Mouse (Mus musculus) midbrain, embryonic 15.5 days (tissue): Measurements from ENCODE around the gene Il27ra. TPM values are rescaled to one million over a fixed set of nuclear protein-coding genes. Genes with fewer than 3 reads are reported as not detected.

Source experiments
- ATAC-seq: fragments of 200-750 bp; cut with Nextera tagmentation; replicated peaks from 2 replicates; pipeline ENCODE4 v1.8.0; 2017; ENCODE audit warnings: moderate TSS enrichment
- H3K27ac ChIP-seq: fragments of 300-500 bp; sonication (generic); 2 replicates; pipeline ENCODE4 v1.5.1; 2015; ENCODE audit warnings: mild to moderate bottlenecking, inconsistent platforms
- H3K27me3 ChIP-seq: fragments of 300-500 bp; sonication (generic); replicated peaks from 2 replicates; pipeline ENCODE4 v1.6.1; 2015; ENCODE audit warnings: inconsistent platforms
- H3K36me3 ChIP-seq: fragments of 300-500 bp; sonication (generic); replicated peaks from 2 replicates; pipeline ENCODE4 v1.6.1; 2015; ENCODE audit warnings: inconsistent platforms
- H3K4me1 ChIP-seq: fragments of 300-500 bp; sonication (generic); 2 replicates; pipeline ENCODE4 v1.6.1; 2015; ENCODE audit warnings: inconsistent platforms
- H3K4me2 ChIP-seq: fragments of 300-500 bp; sonication (generic); 2 replicates; pipeline ENCODE4 v1.6.1; 2015; ENCODE audit warnings: inconsistent platforms, mild to moderate bottlenecking, moderate library complexity
- H3K4me3 ChIP-seq: fragments of 300-500 bp; sonication (generic); 2 replicates; pipeline ENCODE4 v1.5.1; 2015; ENCODE audit warnings: mild to moderate bottlenecking, inconsistent platforms
- H3K9ac ChIP-seq: fragments of 300-500 bp; sonication (generic); 2 replicates; pipeline ENCODE4 v1.6.1; 2015; ENCODE audit warnings: mild to moderate bottlenecking, inconsistent platforms
- H3K9me3 ChIP-seq: fragments of 300-500 bp; sonication (generic); 2 replicates; pipeline ENCODE4 v1.6.1; 2016; ENCODE audit warnings: inconsistent platforms
- WGBS: fragments of 180-500 bp; shearing (Covaris S2); methylation state at CpG from one replicate; pipeline ENCODE4 v1.1.7; 2015; ENCODE audit warnings: mixed read lengths; 5-methylcytosine and 5-hydroxymethylcytosine counted together
- polyA plus RNA-seq: library from polyadenylated mRNA; unstranded; fragments of >200 nt; fragmentation: Nextera tagmentation; extraction: Ambion mirVana; gene quantifications from 2 replicates; pipeline ENCODE4 v1.2.1, GENCODE M21; 2015

The Il27ra gene
- polyA plus RNA-seq, 1 experiment from 2014 or later: 0.58 TPM

DNA sequence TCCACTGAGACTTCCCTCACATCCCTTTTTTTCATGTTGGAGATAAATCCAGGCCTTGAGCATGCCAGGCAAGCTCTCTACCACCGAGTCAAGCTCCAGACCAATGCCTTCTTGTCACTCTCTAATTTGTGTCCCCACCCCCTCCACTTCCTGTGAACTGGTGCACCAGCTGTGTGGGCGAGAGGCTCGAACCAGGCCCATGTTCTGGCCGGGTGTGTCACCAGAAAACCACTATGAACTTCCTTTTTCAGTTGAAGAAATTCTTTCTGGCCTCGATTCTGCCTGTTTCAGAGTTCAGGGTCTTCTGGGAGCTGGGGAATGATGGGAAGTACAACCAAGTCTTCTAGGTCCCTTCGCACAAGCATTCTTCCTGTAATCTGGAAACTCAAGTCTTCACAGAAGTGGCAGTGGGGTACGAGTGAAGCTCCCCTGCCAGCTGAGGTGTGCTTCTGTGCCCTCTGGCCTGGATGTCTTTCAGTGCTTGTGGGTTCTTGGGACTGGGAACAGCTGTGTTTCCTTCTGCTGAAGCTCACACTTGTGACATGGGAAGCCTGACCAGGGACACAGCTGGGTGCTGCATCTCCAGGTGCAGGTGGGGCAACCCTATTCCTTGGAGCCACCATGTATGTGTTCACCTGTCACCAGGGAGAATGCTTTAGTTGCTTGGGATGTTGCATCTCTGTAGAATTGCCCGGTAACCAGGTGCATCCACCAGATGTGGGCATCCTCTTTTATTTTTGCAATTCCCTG, 21.6 kb upstream of the Il27ra start:
- WGBS: 75% methylated on average over 8 of the region's 8 CpGs
- no peak overlapping the region for H3K4me3 ChIP-seq
- no peak overlapping the region for H3K27ac ChIP-seq

DNA sequence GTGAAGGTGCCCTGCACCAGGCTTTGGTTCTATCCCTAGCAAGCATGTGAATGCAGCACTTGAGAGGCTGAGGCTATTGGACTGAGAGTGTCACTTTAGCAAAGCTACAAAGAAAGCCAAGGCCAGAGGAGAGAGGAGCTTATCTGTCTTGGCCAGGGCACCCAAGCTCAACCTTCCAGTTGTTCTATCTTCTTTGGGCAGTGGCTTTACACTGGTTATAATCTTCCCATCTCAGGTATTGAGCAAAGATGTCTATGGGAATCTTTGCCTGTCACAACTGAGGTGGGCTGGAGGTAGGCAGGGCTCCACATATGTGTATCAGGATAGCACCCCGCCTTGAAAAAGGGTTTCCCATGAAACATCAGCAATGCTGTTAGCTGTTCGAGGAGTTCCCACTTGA, 17.9 kb upstream of the Il27ra start:
- ATAC-seq: no peak
- no peaks in the 10 kb centered on the region for H3K36me3 ChIP-seq
- WGBS: 81% methylated on average over 2 of the region's 2 CpGs
- H3K9ac ChIP-seq: no peak overlapping the region
- no peak overlapping the region for H3K27ac ChIP-seq
- no peaks in the 10 kb centered on the region for H3K9me3 ChIP-seq
- H3K4me1 ChIP-seq: no peaks in the 10 kb centered on the region
- H3K4me2 ChIP-seq: no peak overlapping the region
- no peaks in the 10 kb centered on the region for H3K27me3 ChIP-seq
- no peak overlapping the region for H3K4me3 ChIP-seq

More for the DNA sequence above, 21.6 kb upstream of the Il27ra start:
- H3K9ac ChIP-seq: no peak overlapping the region
- H3K9me3 ChIP-seq: no peaks in the 10 kb centered on the region
- H3K4me1 ChIP-seq: peaks cover 23% of the 10 kb centered on the region
- H3K27me3 ChIP-seq: no peaks in the 10 kb centered on the region
- no peak overlapping the region for H3K4me2 ChIP-seq
- H3K36me3 ChIP-seq: no peaks in the 10 kb centered on the region
- no peak for ATAC-seq

- Histone ChIP-seq H3K4me1 (no peaks in the 10 kb centered on the region), H3K9ac (no peak overlapping the region), H3K27ac (no peak overlapping the region), H3K4me2 (no peak overlapping the region), H3K36me3 (no peaks in the 10 kb centered on the region), H3K4me3 (no peak overlapping the region), H3K9me3 (no peaks in the 10 kb centered on the region), H3K27me3 (no peaks in the 10 kb centered on the region)
- WGBS: 89% methylated on average over 2 of the region's 2 CpGs
- ATAC-seq: no peak
Observed at GRCm38 (mm10) chr8:84059226-84059625, 16.8 kb upstream of the Il27ra start.

DNA sequence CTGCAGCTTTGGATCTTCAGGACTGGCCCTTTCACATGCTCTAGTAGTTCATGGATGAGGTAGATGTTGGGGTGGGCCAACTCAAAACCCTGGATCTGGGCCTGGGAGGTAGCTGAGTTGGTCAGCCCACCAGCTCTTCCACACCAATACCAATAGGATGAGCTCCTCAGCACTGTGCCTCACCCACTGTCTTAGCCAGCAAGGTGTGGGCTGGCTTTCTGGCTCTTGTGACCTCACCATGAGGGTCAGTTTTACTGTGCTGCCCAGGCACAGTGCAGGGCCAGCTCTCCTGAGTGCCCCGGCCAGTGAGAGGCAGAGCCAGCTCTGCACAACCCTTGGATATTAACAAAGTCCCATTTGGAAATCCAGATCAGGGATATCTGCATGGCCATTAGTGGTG, 15.4 kb upstream of the Il27ra start:
- no peaks in the 10 kb centered on the region for H3K27me3 ChIP-seq
- no peaks in the 10 kb centered on the region for H3K36me3 ChIP-seq
- no peaks in the 10 kb centered on the region for H3K9me3 ChIP-seq
- H3K9ac ChIP-seq: no peak overlapping the region
- H3K4me2 ChIP-seq: no peak overlapping the region
- no peaks in the 10 kb centered on the region for H3K4me1 ChIP-seq
- 97% methylated on average over 1 of the region's 1 CpGs for WGBS
- ATAC-seq: no peak
- H3K4me3 ChIP-seq: no peak overlapping the region
- no peak overlapping the region for H3K27ac ChIP-seq

- no peaks in the 10 kb centered on the region for H3K36me3 ChIP-seq
- WGBS: 92% methylated on average over 5 of the region's 5 CpGs
- H3K27me3 ChIP-seq: no peaks in the 10 kb centered on the region
- no peak overlapping the region for H3K9ac ChIP-seq
- H3K4me1 ChIP-seq: no peaks in the 10 kb centered on the region
- no peak overlapping the region for H3K27ac ChIP-seq
- no peaks in the 10 kb centered on the region for H3K9me3 ChIP-seq
- H3K4me2 ChIP-seq: no peak overlapping the region
- no peak for ATAC-seq
- no peak overlapping the region for H3K4me3 ChIP-seq
Observed at GRCm38 (mm10) chr8:84053229-84053628, 10.8 kb upstream of the Il27ra start.

- Histone ChIP-seq H3K27ac (no peak overlapping the region), H3K4me3 (no peak overlapping the region), H3K4me2 (no peak overlapping the region), H3K9me3 (no peaks in the 10 kb centered on the region), H3K9ac (no peak overlapping the region), H3K27me3 (no peaks in the 10 kb centered on the region), H3K4me1 (no peaks in the 10 kb centered on the region), H3K36me3 (no peaks in the 10 kb centered on the region)
- WGBS: 68% methylated on average over 3 of the region's 3 CpGs
- ATAC-seq: no peak
Observed at GRCm38 (mm10) chr8:84052746-84053145, 10.4 kb upstream of the Il27ra start.

DNA sequence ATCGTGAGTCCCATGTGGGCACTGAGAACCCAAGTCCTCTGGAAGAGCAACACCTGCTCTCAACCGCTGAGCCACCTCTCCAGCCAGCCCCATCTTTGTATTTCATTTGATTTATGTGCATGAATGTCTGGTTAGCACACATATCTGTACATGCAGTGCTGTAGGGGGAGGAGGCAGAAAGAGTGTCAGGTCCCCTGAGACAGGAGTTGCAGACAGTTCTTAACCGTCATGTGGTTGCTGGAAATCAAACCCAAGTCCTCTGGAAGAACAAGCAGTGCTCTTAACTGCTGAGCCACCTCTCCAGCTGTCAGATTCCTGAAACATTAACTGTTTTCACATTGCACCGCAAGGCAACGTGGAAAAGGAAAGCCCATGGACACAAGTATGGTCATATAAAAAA, 5.8 kb upstream of the Il27ra start:
- no peak overlapping the region for H3K4me2 ChIP-seq
- H3K4me3 ChIP-seq: no peak overlapping the region
- peaks cover 3% of the 10 kb centered on the region; the same call in 1 of the 2 replicates for H3K4me1 ChIP-seq
- H3K27me3 ChIP-seq: peaks cover 24% of the 10 kb centered on the region
- WGBS: 81% methylated on average over 5 of the region's 5 CpGs
- H3K36me3 ChIP-seq: no peaks in the 10 kb centered on the region
- ATAC-seq: no peak
- H3K27ac ChIP-seq: no peak overlapping the region
- H3K9me3 ChIP-seq: no peaks in the 10 kb centered on the region
- H3K9ac ChIP-seq: no peak overlapping the region

- 85% methylated on average over 3 of the region's 3 CpGs for WGBS
- H3K4me1 ChIP-seq: peaks cover 14% of the 10 kb centered on the region
Observed at GRCm38 (mm10) chr8:84046505-84046904, 4.1 kb upstream of the Il27ra start.

GRCm38 (mm10) chr8:84044900-84045299, 2.5 kb upstream of the Il27ra start, which contains the start of gene Rln3:
Gene Rln3, minus strand, starts transcription at chr8:84045000.
- peaks cover 52% of the 10 kb centered on the region for H3K27me3 ChIP-seq
- H3K27ac ChIP-seq: no peak within 1 kb of the TSS
- peak within 1 kb of the TSS; percentile 30; the same call in 1 of the 2 replicates for H3K4me2 ChIP-seq
- H3K9ac ChIP-seq: no peak within 1 kb of the TSS
- H3K9me3 ChIP-seq: no peaks in the 10 kb centered on the region
- no peak for ATAC-seq
- WGBS: 6% methylated on average over 9 of the region's 9 CpGs
- no peaks in the 10 kb centered on the region for H3K36me3 ChIP-seq
- peaks cover 14% of the 10 kb centered on the region for H3K4me1 ChIP-seq
- no peak within 1 kb of the TSS for H3K4me3 ChIP-seq

More at GRCm38 (mm10) chr8:84046505-84046904, 4.1 kb upstream of the Il27ra start:
- peaks cover 41% of the 10 kb centered on the region for H3K27me3 ChIP-seq
- no peak for ATAC-seq
- H3K9ac ChIP-seq: no peak overlapping the region
- H3K27ac ChIP-seq: no peak overlapping the region
- H3K4me2 ChIP-seq: no peak overlapping the region
- H3K36me3 ChIP-seq: no peaks in the 10 kb centered on the region
- H3K4me3 ChIP-seq: no peak overlapping the region
- no peaks in the 10 kb centered on the region for H3K9me3 ChIP-seq

DNA sequence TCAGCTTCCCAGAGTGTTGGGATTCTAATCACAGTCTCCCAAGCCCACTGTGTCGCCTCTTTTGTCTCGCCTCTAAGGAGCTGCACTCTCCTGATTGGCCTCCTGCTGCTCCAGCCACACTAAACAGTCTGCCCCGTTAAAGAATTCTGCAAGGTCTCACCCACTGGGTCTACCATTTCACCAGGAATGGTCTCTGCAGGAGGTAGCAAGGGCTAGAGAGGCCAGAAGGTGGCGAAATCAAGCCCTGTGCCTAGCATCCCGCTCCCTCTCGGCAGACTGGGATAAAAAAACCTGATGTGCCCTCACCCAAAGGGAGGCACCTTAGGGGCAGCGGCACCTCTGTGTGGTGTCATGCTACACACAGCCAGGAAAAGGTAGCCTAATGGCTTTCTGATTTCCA, 1.7 kb upstream of the Il27ra start:
- H3K27me3 ChIP-seq: peaks cover 52% of the 10 kb centered on the region

DNA sequence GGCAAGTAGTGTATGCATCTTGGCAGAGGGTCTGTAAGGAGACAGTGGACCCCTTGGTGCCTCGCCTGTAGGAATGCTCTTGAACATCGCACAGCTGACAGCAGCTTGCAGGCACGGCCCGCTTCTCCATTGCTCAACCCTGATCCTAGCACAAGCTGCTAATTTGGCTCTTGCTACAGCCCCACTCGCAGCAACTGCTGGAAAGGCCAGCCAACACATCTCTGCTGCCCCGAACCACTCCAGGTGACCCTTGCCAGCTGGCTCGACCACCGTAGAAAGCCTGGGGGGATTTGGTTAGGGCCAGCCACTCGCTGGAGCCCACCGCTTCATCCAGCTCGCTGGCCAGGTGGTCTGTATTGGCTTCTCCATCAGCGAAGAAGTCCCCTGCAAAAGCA, 556 bp upstream of the Il27ra start:
- Histone ChIP-seq H3K4me1 (peaks cover 14% of the 10 kb centered on the region), H3K4me2 (0 out of 2 replicates have a peak overlapping the region, but pooled peaks have one; percentile 46), H3K9me3 (no peaks in the 10 kb centered on the region), H3K36me3 (no peaks in the 10 kb centered on the region), H3K27ac (no peak overlapping the region), H3K4me3 (no peak overlapping the region), H3K9ac (no peak overlapping the region), H3K27me3 (peaks cover 59% of the 10 kb centered on the region)
- no peak for ATAC-seq
- 34% methylated on average over 12 of the region's 12 CpGs for WGBS

More for the DNA sequence above, 1.7 kb upstream of the Il27ra start:
- H3K9me3 ChIP-seq: no peaks in the 10 kb centered on the region
- H3K27ac ChIP-seq: no peak overlapping the region
- WGBS: 7% methylated on average over 7 of the region's 7 CpGs
- no peak overlapping the region for H3K4me2 ChIP-seq
- H3K4me1 ChIP-seq: peaks cover 14% of the 10 kb centered on the region
- H3K9ac ChIP-seq: no peak overlapping the region
- ATAC-seq: no peak
- no peak overlapping the region for H3K4me3 ChIP-seq
- H3K36me3 ChIP-seq: no peaks in the 10 kb centered on the region

GRCm38 (mm10) chr8:84039050-84039449, 3.3 kb downstream of the Il27ra start:
- Histone ChIP-seq H3K4me2 (no peak overlapping the region), H3K36me3 (no peaks in the 10 kb centered on the region), H3K4me3 (no peak overlapping the region), H3K27me3 (peaks cover 43% of the 10 kb centered on the region), H3K27ac (no peak overlapping the region), H3K9ac (no peak overlapping the region), H3K9me3 (no peaks in the 10 kb centered on the region), H3K4me1 (peaks cover 11% of the 10 kb centered on the region)
- ATAC-seq: no peak
- WGBS: 10% methylated on average over 5 of the region's 5 CpGs

DNA sequence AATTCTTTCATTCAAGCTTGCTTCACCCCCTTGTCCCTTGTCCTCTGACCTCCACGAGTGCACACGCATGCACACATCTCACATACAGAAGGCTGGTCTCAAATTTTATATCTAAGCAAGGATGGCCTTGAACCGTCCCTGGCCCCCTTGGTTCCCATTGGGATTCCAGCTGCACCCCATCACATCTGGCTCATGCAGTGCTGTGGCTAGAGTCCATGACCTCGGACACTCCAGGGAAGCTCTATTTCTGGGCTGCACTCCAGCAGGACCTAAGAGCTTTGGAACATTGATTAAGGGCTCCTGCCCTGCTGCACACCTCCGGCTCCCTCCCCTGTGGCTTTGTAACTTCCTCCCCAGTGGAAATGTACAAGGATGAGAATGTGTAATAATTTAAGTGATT, 4.4 kb downstream of the Il27ra start:
- WGBS: 77% methylated on average over 5 of the region's 5 CpGs
- Histone ChIP-seq H3K36me3 (no peaks in the 10 kb centered on the region), H3K4me1 (peaks cover 11% of the 10 kb centered on the region), H3K27ac (no peak overlapping the region), H3K27me3 (peaks cover 33% of the 10 kb centered on the region), H3K9me3 (no peaks in the 10 kb centered on the region), H3K9ac (no peak overlapping the region), H3K4me3 (no peak overlapping the region), H3K4me2 (no peak overlapping the region)
- no peak for ATAC-seq
